Mouse (Mus musculus): Measurements from ENCODE around the gene Klhl3.

DNA sequence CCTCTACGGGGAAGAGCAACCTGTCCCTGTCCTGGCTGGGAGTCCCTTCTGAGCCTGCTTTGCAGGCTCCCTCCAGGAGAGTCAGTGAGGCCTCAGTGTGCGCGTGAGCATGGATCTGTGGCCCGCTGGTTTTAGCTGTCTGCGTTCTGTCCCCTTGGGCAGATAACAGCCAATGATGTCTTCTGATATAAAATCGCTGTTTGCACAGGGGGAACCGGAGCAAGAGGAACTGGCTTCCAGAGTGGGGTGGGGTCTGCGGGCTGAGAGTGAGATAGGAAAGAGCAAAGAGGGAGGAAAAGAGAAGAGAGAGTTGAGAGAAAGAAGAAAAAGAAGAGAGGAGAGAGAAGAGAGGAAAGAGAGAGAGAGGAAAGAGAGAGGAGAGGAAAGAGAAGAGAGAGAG is 43.6 kb upstream of the Klhl3 start:
- TF ChIP-seq CTCF (IDR thresholded peaks at IDR 0.05; ENCODE audit: extremely low read depth, insufficient read depth, insufficient read length, insufficient replicate concordance) (no peak), POLR2A (IDR thresholded peaks at IDR 0.05; ENCODE audit: low read depth, low read length) (no peak)
